Mouse (Mus musculus): ENCODE results near the gene Rapgef6. TPM values are rescaled to one million over a fixed set of nuclear protein-coding genes. Genes with fewer than 3 reads are reported as not detected.
A peak's percentile ranks its signal among the peaks of the same experiment; 100 is the strongest.

Rapgef6 gene
- total RNA-seq, 4 experiments from 2014 or later, result 39.3 to 51.0 (median 45.2) TPM

GRCm38 (mm10) chr11:54690171-54690570 is 167.5 kb downstream of the Rapgef6 start:
- no peak for DNase-seq (ENCODE audit: low spot score in 2 of 2)

GRCm38 (mm10) chr11:54691179-54691578 is 168.5 kb downstream of the Rapgef6 start:
- peak in 1 of 2 experiments; percentile 33 for DNase-seq (ENCODE audit: low spot score in 2 of 2)

- DNase-seq (ENCODE audit: low spot score in 2 of 2), result no peak
Measured at GRCm38 (mm10) chr11:54693696-54694095, 171.0 kb downstream of the Rapgef6 start.

GRCm38 (mm10) chr11:54694291-54694690 is 171.6 kb downstream of the Rapgef6 start:
- DNase-seq (ENCODE audit: low spot score in 2 of 2), result no peak

GRCm38 (mm10) chr11:54695951-54696350 is 173.3 kb downstream of the Rapgef6 start:
- no peak for DNase-seq (ENCODE audit: low spot score in 2 of 2)

- no peak for DNase-seq (ENCODE audit: low spot score in 2 of 2)
Measured at GRCm38 (mm10) chr11:54697611-54698010, 175.0 kb downstream of the Rapgef6 start.

GRCm38 (mm10) chr11:54698636-54699035 is 176.0 kb downstream of the Rapgef6 start:
- DNase-seq (ENCODE audit: low spot score in 2 of 2), result no peak

GRCm38 (mm10) chr11:54699972-54700371 is 177.3 kb downstream of the Rapgef6 start:
- DNase-seq (ENCODE audit: low spot score in 2 of 2), result no peak

GRCm38 (mm10) chr11:54701848-54702247 is 179.2 kb downstream of the Rapgef6 start:
- DNase-seq (ENCODE audit: low spot score in 2 of 2), result no peak

GRCm38 (mm10) chr11:54703306-54703705 is 180.7 kb downstream of the Rapgef6 start:
- DNase-seq (ENCODE audit: low spot score in 2 of 2), result peak; percentile 48 to 79

- no peak for DNase-seq (ENCODE audit: low spot score in 2 of 2)
Measured at GRCm38 (mm10) chr11:54708153-54708552, 185.5 kb downstream of the Rapgef6 start.

- no peak for DNase-seq (ENCODE audit: low spot score in 2 of 2)
Measured at GRCm38 (mm10) chr11:54709645-54710044, 187.0 kb downstream of the Rapgef6 start.

- DNase-seq (ENCODE audit: low spot score in 2 of 2), result no peak
Measured at GRCm38 (mm10) chr11:54710512-54711293, 188.1 kb downstream of the Rapgef6 start.

- DNase-seq (ENCODE audit: low spot score in 2 of 2), result no peak
Measured at GRCm38 (mm10) chr11:54712849-54713248, 190.2 kb downstream of the Rapgef6 start.

GRCm38 (mm10) chr11:54717893-54718292 is 195.2 kb downstream of the Rapgef6 start:
- DNase-seq (ENCODE audit: low spot score in 2 of 2), result no peak

GRCm38 (mm10) chr11:54718601-54719000 is 196.0 kb downstream of the Rapgef6 start:
- DNase-seq (ENCODE audit: low spot score in 2 of 2), result no peak

- no peak for DNase-seq (ENCODE audit: low spot score in 2 of 2)
Measured at GRCm38 (mm10) chr11:54722057-54722456, 199.4 kb downstream of the Rapgef6 start.

- DNase-seq (ENCODE audit: low spot score in 2 of 2), result peak; percentile 57 to 64
Measured at GRCm38 (mm10) chr11:54724353-54725034, 201.8 kb downstream of the Rapgef6 start.

GRCm38 (mm10) chr11:54726571-54727062 is 204.0 kb downstream of the Rapgef6 start:
- no peak for DNase-seq (ENCODE audit: low spot score in 2 of 2)

- DNase-seq (ENCODE audit: low spot score in 2 of 2), result peak; percentile 58 to 64
Measured at GRCm38 (mm10) chr11:54727327-54727901, 204.8 kb downstream of the Rapgef6 start.

GRCm38 (mm10) chr11:54728371-54728770 is 205.7 kb downstream of the Rapgef6 start:
- DNase-seq (ENCODE audit: low spot score in 2 of 2), result no peak

- no peak for DNase-seq (ENCODE audit: low spot score in 2 of 2)
Measured at GRCm38 (mm10) chr11:54729311-54729710, 206.7 kb downstream of the Rapgef6 start.

All from layer of hippocampus, adult 8-10 months (tissue).